Mouse (Mus musculus) forebrain, embryonic 11.5 days (tissue): Measurements from ENCODE around the gene Sh3gl2. TPM values are rescaled to one million over a fixed set of nuclear protein-coding genes. Genes with fewer than 3 reads are reported as not detected.

Experiments used
- ATAC-seq: fragments of 200-750 bp; cut with Nextera tagmentation; replicated peaks from 2 replicates; pipeline ENCODE4 v1.8.0; 2017; ENCODE audit warnings: moderate TSS enrichment; ENCODE audit not compliant: low FRiP score
- DNase-seq: peaks from one replicate; pipeline ENCODE4 v3.0.0-alpha.2; 2017; ENCODE audit warnings: low spot score
- H3K27ac ChIP-seq: fragments of 300-500 bp; sonication (generic); 2 replicates; pipeline ENCODE4 v1.5.1; 2014; ENCODE audit warnings: low read depth, low read length
- H3K27me3 ChIP-seq: fragments of 300-500 bp; sonication (generic); 2 replicates; pipeline ENCODE4 v1.6.1; 2014; ENCODE audit warnings: mild to moderate bottlenecking, low read length, mixed read lengths; ENCODE audit not compliant: control insufficient read depth, insufficient read depth
- H3K36me3 ChIP-seq: fragments of 300-500 bp; sonication (generic); 2 replicates; pipeline ENCODE4 v1.6.1; 2014; ENCODE audit warnings: mild to moderate bottlenecking, low read length, moderate library complexity, mixed read lengths; ENCODE audit not compliant: control insufficient read depth, insufficient read depth
- H3K4me1 ChIP-seq: fragments of 300-500 bp; sonication (generic); replicated peaks from 2 replicates; pipeline ENCODE4 v1.6.1; 2014; ENCODE audit warnings: low read length, mixed read lengths; ENCODE audit not compliant: control insufficient read depth, insufficient read depth
- H3K4me2 ChIP-seq: fragments of 300-500 bp; sonication (generic); 2 replicates; pipeline ENCODE4 v1.6.1; 2014; ENCODE audit warnings: low read depth, mild to moderate bottlenecking, low read length, moderate library complexity, mixed read lengths; ENCODE audit not compliant: severe bottlenecking
- H3K4me3 ChIP-seq: fragments of 300-500 bp; sonication (generic); 2 replicates; pipeline ENCODE4 v1.5.1; 2014; ENCODE audit warnings: low read depth, low read length
- H3K9ac ChIP-seq: fragments of 300-500 bp; sonication (generic); 2 replicates; pipeline ENCODE4 v1.6.1; 2014; ENCODE audit warnings: low read length
- H3K9me3 ChIP-seq: fragments of 300-500 bp; sonication (generic); 2 replicates; pipeline ENCODE4 v1.6.1; 2016; ENCODE audit warnings: low read length, mixed read lengths; ENCODE audit not compliant: control insufficient read depth
- WGBS: fragments of 180-500 bp; shearing (Covaris S2); extraction: QIAGEN DNeasy Blood & Tissue Kit; methylation state at CpG from one replicate; pipeline ENCODE4 v1.1.7; 2014; 5-methylcytosine and 5-hydroxymethylcytosine counted together
- polyA plus RNA-seq: library from polyadenylated mRNA; unstranded; fragments of >200 nt; fragmentation: Nextera tagmentation; extraction: Ambion mirVana; gene quantifications from 2 replicates; pipeline ENCODE4 v1.2.1, GENCODE M21; 2014

The Sh3gl2 gene
- polyA plus RNA-seq, 1 experiment from 2014 or later, result 8.3 TPM

- no peak overlapping the region for H3K27ac ChIP-seq
- DNase-seq, result no peak
- no peaks in the 10 kb centered on the region for H3K9me3 ChIP-seq
- H3K4me3 ChIP-seq, result no peak overlapping the region
- no peak for ATAC-seq
- no peak overlapping the region for H3K9ac ChIP-seq
- H3K4me2 ChIP-seq, result no peak overlapping the region
- 83% methylated on average over 4 of the region's 4 CpGs for WGBS
- H3K27me3 ChIP-seq, result no peaks in the 10 kb centered on the region
- H3K36me3 ChIP-seq, result no peaks in the 10 kb centered on the region
- H3K4me1 ChIP-seq, result no peaks in the 10 kb centered on the region
These were observed 8.7 kb upstream of the Sh3gl2 start for GRCm38 (mm10) chr4:85196201-85196600.

GRCm38 (mm10) chr4:85198431-85198830, 6.5 kb upstream of the Sh3gl2 start:
- Histone ChIP-seq H3K9ac (no peak overlapping the region), H3K4me1 (no peaks in the 10 kb centered on the region), H3K36me3 (no peaks in the 10 kb centered on the region), H3K9me3 (no peaks in the 10 kb centered on the region), H3K4me3 (no peak overlapping the region), H3K27ac (no peak overlapping the region), H3K4me2 (no peak overlapping the region), H3K27me3 (no peaks in the 10 kb centered on the region; the same call in none of the 2 replicates)
- no peak for ATAC-seq
- no peak for DNase-seq
- 87% methylated on average over 9 of the region's 9 CpGs for WGBS

- Histone ChIP-seq H3K36me3 (no peaks in the 10 kb centered on the region), H3K27me3 (peaks cover 21% of the 10 kb centered on the region), H3K27ac (no peak overlapping the region), H3K9me3 (no peaks in the 10 kb centered on the region), H3K4me3 (no peak overlapping the region), H3K4me2 (no peak overlapping the region), H3K9ac (no peak overlapping the region), H3K4me1 (no peaks in the 10 kb centered on the region)
- no peak for DNase-seq
- WGBS, result 74% methylated on average over 7 of the region's 7 CpGs
- ATAC-seq, result no peak
These were observed 2.3 kb upstream of the Sh3gl2 start for GRCm38 (mm10) chr4:85202582-85202981.

DNA sequence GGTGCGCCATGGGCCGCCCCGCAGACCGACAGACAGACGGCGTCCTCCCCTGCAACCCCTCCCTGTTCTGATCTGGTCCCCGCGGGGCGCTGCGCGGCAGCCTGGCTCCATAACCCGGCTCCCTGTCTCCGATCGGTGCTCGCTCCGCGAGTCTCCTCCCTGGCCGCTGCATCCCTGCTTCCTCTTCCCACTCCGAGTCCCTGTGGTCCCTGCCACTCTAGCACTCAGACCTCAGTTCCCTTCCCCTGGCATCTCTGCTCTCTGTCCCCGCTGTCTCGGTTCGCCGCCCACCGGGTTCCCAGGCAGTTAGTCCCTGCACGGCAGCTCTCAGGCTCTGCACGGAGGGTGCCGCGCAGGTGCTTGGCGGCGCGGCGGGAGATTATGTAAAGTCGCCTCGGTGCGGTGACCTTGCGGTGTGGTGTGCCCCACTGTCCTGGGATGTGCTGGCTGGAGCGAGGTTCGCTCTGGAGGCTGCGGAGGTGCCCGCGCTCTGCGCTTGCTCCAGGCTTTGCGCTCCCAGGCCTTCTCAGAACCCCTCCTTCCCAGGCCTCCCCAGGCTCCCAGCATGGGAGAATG, 798 bp downstream of the Sh3gl2 start:
- Histone ChIP-seq H3K9me3 (no peaks in the 10 kb centered on the region), H3K4me1 (no peaks in the 10 kb centered on the region), H3K4me2 (peak overlapping the region; percentile 97), H3K27me3 (peaks cover 22% of the 10 kb centered on the region), H3K36me3 (no peaks in the 10 kb centered on the region), H3K4me3 (peak overlapping the region; percentile 70), H3K27ac (no peak overlapping the region), H3K9ac (peak overlapping the region; percentile 66)
- DNase-seq (peak; percentile 77), ATAC-seq (peak; percentile 82)
- under 1% methylated on average over 43 of the region's 43 CpGs for WGBS

- DNase-seq, result no peak
- 68% methylated on average over 3 of the region's 3 CpGs for WGBS
These were observed 1.9 kb downstream of the Sh3gl2 start for GRCm38 (mm10) chr4:85206675-85207400.

GRCm38 (mm10) chr4:85207515-85207914, 2.6 kb downstream of the Sh3gl2 start:
- H3K4me3 ChIP-seq, result no peak overlapping the region

More at GRCm38 (mm10) chr4:85206675-85207400, 1.9 kb downstream of the Sh3gl2 start:
- H3K4me1 ChIP-seq, result no peaks in the 10 kb centered on the region
- no peak overlapping the region for H3K4me2 ChIP-seq
- H3K27ac ChIP-seq, result no peak overlapping the region
- H3K9ac ChIP-seq, result no peak overlapping the region
- H3K4me3 ChIP-seq, result no peak overlapping the region
- H3K9me3 ChIP-seq, result no peaks in the 10 kb centered on the region
- no peaks in the 10 kb centered on the region for H3K36me3 ChIP-seq
- ATAC-seq, result no peak
- peaks cover 22% of the 10 kb centered on the region for H3K27me3 ChIP-seq

DNA sequence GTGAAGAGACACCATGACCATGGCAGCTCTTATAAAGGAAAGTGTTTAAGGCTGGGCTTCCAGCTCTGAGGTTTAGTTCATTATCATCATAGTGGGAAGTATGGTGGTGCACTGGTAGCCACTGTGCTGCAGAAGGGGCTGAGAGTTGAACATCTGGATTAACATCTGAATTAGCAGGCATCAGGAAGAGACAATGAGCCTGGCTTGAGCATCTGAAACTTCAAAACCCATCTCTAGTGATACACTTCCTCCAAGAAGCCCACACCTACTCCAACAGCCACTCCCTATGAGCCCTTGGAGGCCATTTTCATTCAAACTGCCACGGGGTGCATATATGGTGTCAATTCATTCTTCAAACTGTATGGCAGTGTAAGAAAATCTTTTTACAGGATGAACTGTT, 3.6 kb downstream of the Sh3gl2 start:
- H3K27ac ChIP-seq, result no peak overlapping the region
- H3K9me3 ChIP-seq, result no peaks in the 10 kb centered on the region
- H3K36me3 ChIP-seq, result no peaks in the 10 kb centered on the region
- 93% methylated on average over 1 of the region's 1 CpGs for WGBS
- no peak overlapping the region for H3K9ac ChIP-seq
- no peak overlapping the region for H3K4me3 ChIP-seq
- no peak overlapping the region for H3K4me2 ChIP-seq
- peaks cover 22% of the 10 kb centered on the region for H3K27me3 ChIP-seq
- ATAC-seq, result no peak
- DNase-seq, result no peak
- no peaks in the 10 kb centered on the region for H3K4me1 ChIP-seq

More at GRCm38 (mm10) chr4:85207515-85207914, 2.6 kb downstream of the Sh3gl2 start:
- Histone ChIP-seq H3K27me3 (peaks cover 22% of the 10 kb centered on the region), H3K27ac (no peak overlapping the region), H3K9me3 (no peaks in the 10 kb centered on the region), H3K4me1 (no peaks in the 10 kb centered on the region), H3K9ac (no peak overlapping the region), H3K36me3 (no peaks in the 10 kb centered on the region), H3K4me2 (no peak overlapping the region)
- ATAC-seq, result no peak
- 91% methylated on average over 9 of the region's 9 CpGs for WGBS
- DNase-seq, result no peak

DNA sequence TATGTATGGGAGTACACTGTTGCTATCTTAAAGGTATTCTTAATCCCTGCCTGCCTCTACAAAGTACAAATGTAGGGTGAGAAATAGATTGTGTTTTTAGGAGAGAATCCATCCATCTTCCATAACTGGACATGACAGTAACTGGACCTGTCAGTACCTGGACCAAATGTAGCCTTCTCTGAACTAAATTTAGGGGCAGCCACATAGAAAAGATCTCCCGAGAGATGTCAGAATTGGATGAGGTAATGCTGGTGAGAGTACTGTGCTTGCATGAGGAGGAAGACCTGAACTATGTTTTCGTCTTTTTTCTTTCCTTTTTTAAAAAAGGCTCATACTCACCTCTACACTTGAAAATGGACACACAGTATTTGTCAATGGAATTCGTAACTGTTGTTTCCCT, 6.0 kb downstream of the Sh3gl2 start:
- Histone ChIP-seq H3K27me3 (peaks cover 5% of the 10 kb centered on the region), H3K4me1 (no peaks in the 10 kb centered on the region), H3K36me3 (no peaks in the 10 kb centered on the region), H3K4me2 (no peak overlapping the region), H3K9me3 (no peaks in the 10 kb centered on the region), H3K9ac (no peak overlapping the region), H3K4me3 (no peak overlapping the region), H3K27ac (no peak overlapping the region)
- WGBS, result 91% methylated on average over 3 of the region's 3 CpGs
- DNase-seq, result no peak
- ATAC-seq, result no peak

DNA sequence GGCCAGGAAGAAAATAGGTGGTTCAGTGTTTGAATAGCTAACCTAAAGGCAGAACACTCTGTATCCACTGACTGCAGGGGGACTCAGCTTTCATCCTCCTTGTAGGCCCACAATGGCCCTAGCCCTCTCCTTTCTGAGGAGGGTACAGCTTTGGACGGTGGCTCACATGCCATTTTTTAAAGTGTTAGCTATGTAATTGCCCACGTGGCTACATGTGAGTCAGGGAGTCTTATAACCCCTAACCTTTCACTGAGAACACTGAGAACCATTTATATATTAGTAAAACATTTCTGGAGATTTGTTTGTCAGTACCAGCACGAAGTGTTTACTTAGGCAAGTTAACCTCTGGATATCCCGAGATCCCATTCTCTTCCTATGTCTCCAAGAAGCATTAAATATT, 12.1 kb downstream of the Sh3gl2 start:
- 79% methylated on average over 4 of the region's 4 CpGs for WGBS
- Histone ChIP-seq H3K36me3 (no peaks in the 10 kb centered on the region), H3K27ac (no peak overlapping the region), H3K9ac (no peak overlapping the region), H3K27me3 (no peaks in the 10 kb centered on the region), H3K9me3 (no peaks in the 10 kb centered on the region), H3K4me1 (no peaks in the 10 kb centered on the region), H3K4me2 (no peak overlapping the region), H3K4me3 (no peak overlapping the region)
- DNase-seq (no peak), ATAC-seq (no peak)
